Mouse (Mus musculus): ENCODE results near the gene Qars.

- TF ChIP-seq CTCF (IDR thresholded peaks at IDR 0.05; ENCODE audit: low read depth, low read length) = no peak
- TF ChIP-seq POLR2A (IDR thresholded peaks at IDR 0.05; ENCODE audit: borderline replicate concordance, low read depth, low read length) = no peak
Measured at GRCm38 (mm10) chr9:108494146-108494825, 13.2 kb upstream of the Qars start.
